ENCODE assay signal across 23 mouse cellular contexts in the genomic region with DNA sequence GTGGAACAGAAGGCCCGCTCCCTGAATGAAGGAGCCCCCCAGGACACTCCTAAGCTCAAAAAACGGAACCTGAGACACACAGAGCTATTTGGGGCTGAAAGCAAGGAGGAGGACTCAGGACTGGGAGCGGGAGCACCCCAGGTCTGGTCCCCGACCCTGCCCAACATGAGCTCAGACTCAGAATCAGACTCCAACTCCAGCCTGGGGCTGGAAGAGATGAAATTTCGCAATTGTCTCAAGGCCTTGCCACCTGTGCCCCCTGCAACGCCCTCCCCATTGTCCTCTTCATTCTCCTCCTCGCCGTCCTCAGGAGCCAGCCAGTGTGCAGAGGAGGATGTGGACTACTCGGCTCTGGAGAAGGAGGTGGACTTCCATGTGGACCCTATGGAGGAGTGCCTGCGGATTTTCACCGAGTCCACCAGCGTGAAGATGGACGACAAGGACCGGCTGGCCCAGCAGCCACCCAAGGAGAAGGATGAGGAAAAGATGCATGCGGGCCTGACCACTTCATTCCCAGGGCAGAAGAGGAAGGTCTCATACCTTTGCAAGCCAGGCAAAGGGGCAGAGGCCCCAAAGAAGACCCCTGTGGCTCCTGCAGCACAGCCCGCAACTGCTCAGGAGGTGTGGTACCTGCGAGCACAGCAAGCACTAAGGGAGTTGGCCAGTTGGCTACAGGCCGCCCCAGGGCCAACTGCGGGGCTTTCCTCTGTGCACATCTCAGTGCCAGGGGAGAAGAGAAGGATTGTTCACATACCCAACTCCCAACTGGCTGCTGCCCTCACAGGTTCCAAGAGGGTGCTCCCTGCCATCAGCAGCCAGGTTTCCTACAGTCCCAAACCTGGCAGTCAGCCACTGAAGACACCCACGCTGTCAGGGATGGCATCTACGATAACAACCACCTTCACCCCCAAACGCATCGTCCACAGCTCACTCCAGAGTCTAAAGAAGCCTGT. TPM values are rescaled to one million over a fixed set of nuclear protein-coding genes. Genes with fewer than 3 reads are reported as not detected.
DNase-seq lines count a peak whose midpoint lies in the region; ATAC-seq and TF ChIP-seq lines count a peak whose summit lies in the region.
"Not testable (repeated sequence)": the region's sequence is repeated elsewhere in the genome, so short reads cannot be mapped to it uniquely, and the experiment has no call there.
"Had no signal": no experiment of that assay in that cellular context is flagged by ENCODE, and none has a peak within 500 bp of the region (broad histone marks: within the 10 kb centered on the region; RNA-seq: fewer than 3 reads in every experiment).

No protein-coding gene starts in this region.

- not testable (repeated sequence) for H3K27me3 ChIP-seq in hindbrain, embryonic 11.5 days (ENCODE audit: control insufficient read depth, insufficient read depth, low read length); liver, postnatal 0 days (ENCODE audit: insufficient read depth, low read length); midbrain, embryonic 13.5 days

- not testable (repeated sequence) for TF ChIP-seq EP300 in liver, postnatal 0 days (IDR thresholded peaks at IDR 0.05; ENCODE audit: low read depth)

- TF ChIP-seq CTCF in liver, postnatal 0 days (IDR thresholded peaks at IDR 0.05; ENCODE audit: low read depth) = not testable (repeated sequence)

- intact Hi-C loops in gastrocnemius, postnatal 14 days (cut with DNase I; ENCODE audit: low total_unique reads) = not testable (repeated sequence)

- not testable (repeated sequence) for H3K4me3 ChIP-seq in hindbrain, embryonic 11.5 days (ENCODE audit: low read depth, low read length); liver, postnatal 0 days (ENCODE audit: low read depth, low read length); midbrain, embryonic 13.5 days (replicated peaks)

- WGBS in hindbrain, embryonic 11.5 days = 88% methylated on average over 23 of the region's 23 CpGs
- 76% methylated on average over 23 of the region's 23 CpGs for WGBS in liver, postnatal 0 days (ENCODE audit: insufficient replicate concordance)
- 86% methylated on average over 23 of the region's 23 CpGs for WGBS in midbrain, embryonic 13.5 days

- DNase-seq in 3134 (ENCODE audit: extremely low read depth, insufficient read length, low spot score) = peak; percentile 8
- DNase-seq in cerebellum, postnatal 25 days = peak; percentile 1 to 9
- peak; percentile 7 for DNase-seq in gastrocnemius, postnatal 14 days
- not testable (repeated sequence) for DNase-seq in hindbrain, embryonic 11.5 days (ENCODE audit: low spot score)
- DNase-seq in kidney, postnatal 4 days = peak; percentile 2 to 4
- DNase-seq in liver, postnatal 0 days = peak; percentile 13
- peak; percentile 18 to 69 for DNase-seq in spleen, postnatal 4 days (ENCODE audit: low spot score in 2 of 2)

- not testable (repeated sequence) for H3K36me3 ChIP-seq in hindbrain, embryonic 11.5 days (ENCODE audit: control insufficient read depth, insufficient read depth, low read length); liver, postnatal 0 days (replicated peaks; ENCODE audit: insufficient read depth, low read length); midbrain, embryonic 13.5 days

- H3K9me3 ChIP-seq in hindbrain, embryonic 11.5 days (ENCODE audit: control insufficient read depth, low read length); liver, postnatal 0 days (ENCODE audit: low read length): not testable (repeated sequence)
- H3K9me3 ChIP-seq in midbrain, embryonic 13.5 days = peaks cover 17% of the 10 kb centered on the region

- not testable (repeated sequence) for H3K9ac ChIP-seq in hindbrain, embryonic 11.5 days (ENCODE audit: low read depth, low read length); liver, postnatal 0 days (replicated peaks); midbrain, embryonic 13.5 days (replicated peaks)

- not testable (repeated sequence) for H3K4me2 ChIP-seq in hindbrain, embryonic 11.5 days (replicated peaks; ENCODE audit: low read depth, low read length); liver, postnatal 0 days (ENCODE audit: low read depth, low read length); midbrain, embryonic 13.5 days (replicated peaks)

- not testable (repeated sequence) for H3K27ac ChIP-seq in hindbrain, embryonic 11.5 days (ENCODE audit: low read depth, low read length); liver, postnatal 0 days (ENCODE audit: low read depth); midbrain, embryonic 13.5 days

- H3K4me1 ChIP-seq in hindbrain, embryonic 11.5 days (replicated peaks; ENCODE audit: control insufficient read depth, insufficient read depth, low read length); liver, postnatal 0 days (ENCODE audit: insufficient read depth); midbrain, embryonic 13.5 days (replicated peaks): not testable (repeated sequence)

- ATAC-seq in hindbrain, embryonic 11.5 days (ENCODE audit: low FRiP score) = 0 out of 2 replicates have a peak, but pooled peaks have one; percentile 10
- not testable (repeated sequence) for ATAC-seq in liver, postnatal 0 days
- 0 out of 2 replicates have a peak, but pooled peaks have one; percentile 18 for ATAC-seq in midbrain, embryonic 13.5 days

RNA-seq across cellular contexts. Expression of a gene that starts 11.9 kb away (rescaled TPM):
- total RNA-seq in gastrocnemius, postnatal 14 days (2021) = not detected
- polyA plus RNA-seq in hindbrain, embryonic 11.5 days (2014; fragmentation: Nextera tagmentation; extraction: Ambion mirVana) = not detected in 2 replicates
- polyA plus RNA-seq in liver, postnatal 0 days (2015; fragmentation: Nextera tagmentation; extraction: Ambion mirVana) = not detected in 2 replicates
- not detected in 2 replicates for polyA plus RNA-seq in midbrain, embryonic 13.5 days (2015; fragmentation: Nextera tagmentation; extraction: Ambion mirVana)
- total RNA-seq: adrenal gland, adult 18-20 months; gastrocnemius, postnatal 36 days; heart, postnatal 14 days; layer of hippocampus, adult 8-10 months; left cerebral cortex, postnatal 25 days; liver, adult 2 months; megakaryocyte progenitor cell, adult 5-6 weeks; midbrain, postnatal 0 days had no signal
- polyA plus RNA-seq: cerebellum, adult 2 months; forebrain, embryonic 14.5 days; heart, embryonic 12.5 days; hindbrain, embryonic 16.5 days; intestine, postnatal 0 days; kidney, embryonic 16.5 days; liver, adult 2 months; lung, embryonic 16.5 days; midbrain, postnatal 0 days had no signal

RNA-seq across cellular contexts. Expression of a gene that starts 19.9 kb away (rescaled TPM):
- not detected for total RNA-seq in gastrocnemius, postnatal 14 days (2021)
- not detected in 2 replicates for polyA plus RNA-seq in hindbrain, embryonic 11.5 days (2014; fragmentation: Nextera tagmentation; extraction: Ambion mirVana)
- not detected in 2 replicates for polyA plus RNA-seq in liver, postnatal 0 days (2015; fragmentation: Nextera tagmentation; extraction: Ambion mirVana)
- polyA plus RNA-seq in midbrain, embryonic 13.5 days (2015; fragmentation: Nextera tagmentation; extraction: Ambion mirVana) = not detected in 2 replicates
- total RNA-seq: adrenal gland, adult 18-20 months; gastrocnemius, postnatal 36 days; heart, postnatal 14 days; layer of hippocampus, adult 8-10 months; left cerebral cortex, postnatal 25 days; liver, adult 2 months; megakaryocyte progenitor cell, adult 5-6 weeks; midbrain, postnatal 0 days had no signal
- polyA plus RNA-seq: cerebellum, adult 2 months; forebrain, embryonic 14.5 days; heart, embryonic 12.5 days; hindbrain, embryonic 16.5 days; intestine, postnatal 0 days; kidney, embryonic 16.5 days; liver, adult 2 months; lung, embryonic 16.5 days; midbrain, postnatal 0 days had no signal

RNA-seq across cellular contexts. Expression of a gene that starts 33.2 kb away (rescaled TPM):
- total RNA-seq in gastrocnemius, postnatal 14 days (2021) = not detected
- not detected in 2 replicates for polyA plus RNA-seq in hindbrain, embryonic 11.5 days (2014; fragmentation: Nextera tagmentation; extraction: Ambion mirVana)
- not detected in 2 replicates for polyA plus RNA-seq in liver, postnatal 0 days (2015; fragmentation: Nextera tagmentation; extraction: Ambion mirVana)
- not detected in 2 replicates for polyA plus RNA-seq in midbrain, embryonic 13.5 days (2015; fragmentation: Nextera tagmentation; extraction: Ambion mirVana)
- total RNA-seq: adrenal gland, adult 18-20 months; gastrocnemius, postnatal 36 days; heart, postnatal 14 days; layer of hippocampus, adult 8-10 months; left cerebral cortex, postnatal 25 days; liver, adult 2 months; megakaryocyte progenitor cell, adult 5-6 weeks; midbrain, postnatal 0 days had no signal
- polyA plus RNA-seq: cerebellum, adult 2 months; forebrain, embryonic 14.5 days; heart, embryonic 12.5 days; hindbrain, embryonic 16.5 days; intestine, postnatal 0 days; kidney, embryonic 16.5 days; liver, adult 2 months; lung, embryonic 16.5 days; midbrain, postnatal 0 days had no signal

RNA-seq across cellular contexts. Expression of a gene that starts 45.6 kb away (rescaled TPM):
- total RNA-seq in gastrocnemius, postnatal 14 days (2021) = not detected
- polyA plus RNA-seq in hindbrain, embryonic 11.5 days (2014; fragmentation: Nextera tagmentation; extraction: Ambion mirVana) = not detected in 2 replicates
- polyA plus RNA-seq in liver, postnatal 0 days (2015; fragmentation: Nextera tagmentation; extraction: Ambion mirVana) = not detected in 2 replicates
- not detected in 2 replicates for polyA plus RNA-seq in midbrain, embryonic 13.5 days (2015; fragmentation: Nextera tagmentation; extraction: Ambion mirVana)
- total RNA-seq: adrenal gland, adult 18-20 months; gastrocnemius, postnatal 36 days; heart, postnatal 14 days; layer of hippocampus, adult 8-10 months; left cerebral cortex, postnatal 25 days; liver, adult 2 months; megakaryocyte progenitor cell, adult 5-6 weeks; midbrain, postnatal 0 days had no signal
- polyA plus RNA-seq: cerebellum, adult 2 months; forebrain, embryonic 14.5 days; heart, embryonic 12.5 days; hindbrain, embryonic 16.5 days; intestine, postnatal 0 days; kidney, embryonic 16.5 days; liver, adult 2 months; lung, embryonic 16.5 days; midbrain, postnatal 0 days had no signal

RNA-seq across cellular contexts. Expression of a gene that starts 57.6 kb away (rescaled TPM):
- total RNA-seq in gastrocnemius, postnatal 14 days (2021) = not detected
- not detected in 2 replicates for polyA plus RNA-seq in hindbrain, embryonic 11.5 days (2014; fragmentation: Nextera tagmentation; extraction: Ambion mirVana)
- not detected in 2 replicates for polyA plus RNA-seq in liver, postnatal 0 days (2015; fragmentation: Nextera tagmentation; extraction: Ambion mirVana)
- polyA plus RNA-seq in midbrain, embryonic 13.5 days (2015; fragmentation: Nextera tagmentation; extraction: Ambion mirVana) = not detected in 2 replicates
- total RNA-seq: adrenal gland, adult 18-20 months; gastrocnemius, postnatal 36 days; heart, postnatal 14 days; layer of hippocampus, adult 8-10 months; left cerebral cortex, postnatal 25 days; liver, adult 2 months; megakaryocyte progenitor cell, adult 5-6 weeks; midbrain, postnatal 0 days had no signal
- polyA plus RNA-seq: cerebellum, adult 2 months; forebrain, embryonic 14.5 days; heart, embryonic 12.5 days; hindbrain, embryonic 16.5 days; intestine, postnatal 0 days; kidney, embryonic 16.5 days; liver, adult 2 months; lung, embryonic 16.5 days; midbrain, postnatal 0 days had no signal
